Mouse (Mus musculus): Measurements from ENCODE around the gene Nfyb.

Nfyb gene

GRCm38 (mm10) chr10:82779831-82780230, 15.9 kb upstream of the Nfyb start:
- DNase-seq (ENCODE audit: low read depth, low spot score) = no peak

- no peak for DNase-seq (ENCODE audit: low read depth, low spot score)
Observed at GRCm38 (mm10) chr10:82778791-82779549, 15.0 kb upstream of the Nfyb start.

GRCm38 (mm10) chr10:82777886-82778285, 13.9 kb upstream of the Nfyb start:
- DNase-seq (ENCODE audit: low read depth, low spot score) = no peak

DNA sequence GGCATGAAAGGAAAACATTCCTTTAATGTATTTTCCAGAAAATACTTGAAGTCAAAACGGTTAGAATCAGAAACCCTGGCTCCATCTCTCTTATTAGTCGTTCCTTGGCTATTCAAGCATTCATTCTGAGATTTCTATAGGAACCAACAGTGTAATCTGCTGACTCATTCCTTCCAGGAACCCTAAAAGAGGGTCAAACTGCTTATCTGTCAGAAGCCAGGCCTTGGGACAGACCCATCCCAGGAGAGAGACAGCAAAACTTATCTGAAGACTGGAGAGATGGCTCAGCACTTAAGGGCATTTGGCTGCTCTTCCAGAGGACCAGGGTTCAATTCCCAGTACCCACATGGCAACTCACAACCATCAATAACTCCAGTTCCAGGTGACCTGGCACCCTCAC, 13.1 kb upstream of the Nfyb start:
- DNase-seq (ENCODE audit: low read depth, low spot score) = no peak

DNA sequence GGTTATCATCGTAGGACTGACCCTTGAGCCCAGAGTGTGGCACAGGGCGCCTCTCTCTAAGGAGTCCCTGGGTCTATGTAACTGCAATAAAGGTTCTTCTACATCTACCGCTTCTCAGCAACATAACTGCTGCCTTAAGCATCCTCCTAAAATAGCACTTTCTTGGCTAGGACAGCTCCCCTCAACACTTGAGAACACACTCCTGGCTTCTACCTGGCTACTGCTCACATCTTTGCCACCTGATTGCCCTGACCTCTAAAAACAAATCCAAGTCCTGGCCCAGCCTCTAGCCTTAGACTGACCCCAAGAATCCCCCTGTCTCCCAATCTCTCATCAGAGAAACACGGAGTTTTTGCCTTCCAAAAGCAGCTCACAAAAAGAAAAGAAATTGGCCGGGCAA, 10.9 kb upstream of the Nfyb start:
- DNase-seq (ENCODE audit: low read depth, low spot score) = no peak

DNA sequence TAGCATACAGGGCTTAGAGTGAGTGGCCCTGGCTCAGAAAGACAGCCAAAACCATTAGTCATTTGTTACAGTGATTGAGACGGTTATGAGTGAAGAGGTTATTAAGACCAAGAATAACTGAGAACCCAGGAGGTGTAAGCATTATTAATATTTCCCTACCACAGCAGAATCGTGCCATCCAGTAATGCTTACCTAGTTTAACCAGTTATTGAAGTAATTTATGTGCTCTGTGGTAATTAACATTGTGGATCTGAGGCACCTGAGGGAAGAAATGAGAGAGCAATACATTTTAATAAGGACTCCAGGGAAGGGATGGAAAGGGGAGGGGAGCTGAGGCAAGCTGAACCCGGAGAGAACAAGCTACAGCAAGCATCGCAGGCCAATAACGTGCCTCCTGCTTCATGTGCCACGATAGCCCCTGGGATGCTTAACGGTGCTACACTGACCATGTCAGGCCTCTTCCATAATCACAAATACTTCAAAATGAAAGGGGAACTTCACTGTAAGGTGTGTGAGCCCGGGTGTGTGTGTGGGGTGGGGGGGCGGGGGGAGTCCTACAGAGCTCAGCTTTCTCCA, 7.7 kb upstream of the Nfyb start:
- no peak for DNase-seq (ENCODE audit: low read depth, low spot score)

DNA sequence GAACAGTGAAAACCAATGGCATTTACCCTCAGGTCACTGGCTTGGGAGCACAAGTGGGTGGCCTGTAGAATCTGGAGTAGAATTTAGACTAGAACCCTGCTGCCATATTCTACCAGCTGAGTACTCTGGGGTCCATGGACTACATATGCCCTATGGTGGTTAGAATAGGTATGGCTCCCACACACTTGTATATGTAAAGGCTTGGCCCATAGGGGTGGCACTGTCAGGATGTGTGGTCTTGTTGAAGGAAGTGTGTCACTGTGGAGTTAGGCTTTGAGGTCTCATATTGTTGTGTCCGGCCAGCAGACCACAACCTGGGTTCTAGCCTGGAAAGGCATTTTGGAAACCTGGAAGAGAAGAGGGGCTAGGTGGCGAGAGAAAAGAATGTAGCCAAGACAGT, 6.8 kb upstream of the Nfyb start:
- no peak for DNase-seq (ENCODE audit: low read depth, low spot score)

GRCm38 (mm10) chr10:82768901-82769300, 5.0 kb upstream of the Nfyb start:
- DNase-seq (ENCODE audit: low read depth, low spot score) = no peak

GRCm38 (mm10) chr10:82762756-82763681, 925 bp downstream of the Nfyb start:
- peak; percentile 47 for DNase-seq (ENCODE audit: low read depth, low spot score)

DNA sequence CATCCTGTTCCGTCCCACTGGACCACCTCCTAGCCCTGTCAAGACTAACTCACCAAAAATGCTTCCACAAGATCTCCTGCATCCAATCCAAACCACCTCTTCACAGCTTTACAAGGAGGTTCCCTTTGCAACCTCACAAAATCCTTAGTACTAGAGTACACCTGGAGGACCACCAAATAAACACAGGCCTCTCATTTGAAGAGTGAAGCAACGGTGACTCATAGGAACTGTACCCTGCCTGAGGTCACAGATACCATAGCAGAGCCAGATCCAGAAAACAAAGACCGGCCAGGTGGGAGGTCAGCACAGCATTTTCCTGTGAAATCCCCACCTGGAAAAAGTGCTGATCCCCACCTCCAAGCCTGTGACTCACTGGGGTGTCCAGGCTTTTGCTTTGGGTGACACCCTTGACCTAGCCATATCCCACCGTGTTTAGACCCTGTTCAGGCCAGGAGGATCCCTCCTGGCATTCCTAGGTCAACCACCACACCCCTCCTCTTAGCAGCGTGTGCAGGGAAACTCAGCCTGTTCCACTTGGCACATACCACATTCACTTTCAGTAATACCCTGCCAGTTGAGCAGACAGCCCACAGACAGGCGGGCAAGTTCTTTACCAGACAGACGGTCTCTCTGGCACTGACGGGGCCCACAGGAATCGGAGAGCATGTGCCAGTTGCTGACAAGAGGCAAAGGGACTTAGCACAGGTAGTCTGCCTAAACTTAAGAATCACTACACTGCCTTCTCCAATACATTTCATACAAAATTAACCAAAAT, 2.7 kb downstream of the Nfyb start:
- DNase-seq (ENCODE audit: low read depth, low spot score) = no peak

- DNase-seq (ENCODE audit: low read depth, low spot score) = no peak
Observed at GRCm38 (mm10) chr10:82759706-82760105, 4.2 kb downstream of the Nfyb start.

DNA sequence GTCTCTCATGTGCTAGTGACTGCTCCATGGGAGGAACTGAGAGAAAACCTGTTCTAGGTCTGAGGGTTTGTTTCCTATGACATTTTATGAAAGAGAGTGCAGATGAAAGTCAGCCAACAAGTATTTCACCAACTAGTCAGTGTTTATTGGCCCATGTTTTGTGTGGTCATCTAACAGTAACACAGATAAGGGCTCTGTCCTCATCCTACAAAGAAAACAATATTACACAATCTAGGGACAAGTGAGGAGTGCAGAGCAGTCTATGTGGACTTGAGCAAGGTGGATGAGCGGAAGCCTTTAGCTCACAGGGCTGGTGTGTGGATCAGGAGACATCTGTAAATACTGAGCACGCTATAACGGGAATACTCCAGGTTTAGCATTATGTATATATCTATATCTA, 5.1 kb downstream of the Nfyb start:
- no peak for DNase-seq (ENCODE audit: low read depth, low spot score)

GRCm38 (mm10) chr10:82758368-82758767, 5.6 kb downstream of the Nfyb start:
- no peak for DNase-seq (ENCODE audit: low read depth, low spot score)

DNA sequence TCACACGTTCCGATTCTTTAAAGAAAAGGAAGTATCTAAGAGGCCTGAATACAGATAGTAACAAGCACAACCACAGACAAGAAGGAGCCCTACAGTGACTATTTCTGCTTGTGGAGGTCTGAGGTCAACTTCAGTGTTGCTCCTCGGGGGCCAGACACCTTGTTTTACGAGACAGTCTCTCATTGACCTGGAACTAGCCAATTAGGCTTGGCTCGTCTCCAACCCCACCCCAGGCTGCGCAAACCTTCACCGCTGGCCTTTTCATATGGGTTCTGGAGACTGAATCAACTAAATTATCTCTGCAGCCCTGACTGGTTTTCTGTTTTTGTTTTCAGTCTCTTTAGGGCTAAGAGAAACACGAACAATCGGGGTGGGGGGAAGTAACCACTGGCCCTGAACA, 6.6 kb downstream of the Nfyb start:
- no peak for DNase-seq (ENCODE audit: low read depth, low spot score)

- no peak for DNase-seq (ENCODE audit: low read depth, low spot score)
Observed at GRCm38 (mm10) chr10:82756466-82756865, 7.5 kb downstream of the Nfyb start.

GRCm38 (mm10) chr10:82755213-82755890, 8.6 kb downstream of the Nfyb start:
- DNase-seq (ENCODE audit: low read depth, low spot score) = no peak

DNA sequence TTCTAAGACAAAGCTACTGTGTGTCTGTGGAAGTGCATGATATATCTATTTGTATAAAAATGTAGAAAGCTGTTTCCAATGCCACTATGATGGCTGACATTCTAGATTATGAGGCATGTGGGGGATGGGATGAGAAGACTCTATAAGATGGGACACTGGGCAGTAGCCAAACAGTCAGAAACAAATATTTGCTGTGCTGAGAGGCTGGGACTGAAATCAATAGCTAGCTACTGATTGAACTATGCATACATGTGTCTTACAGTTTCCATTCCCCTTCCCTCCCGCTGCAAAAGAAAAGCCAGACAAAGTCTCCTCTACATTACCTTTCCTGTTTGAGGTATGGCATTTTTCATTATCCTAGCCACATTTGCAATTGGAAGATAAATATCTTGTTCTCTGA, 9.3 kb downstream of the Nfyb start:
- DNase-seq (ENCODE audit: low read depth, low spot score) = no peak

GRCm38 (mm10) chr10:82752921-82753320, 11.0 kb downstream of the Nfyb start:
- no peak for DNase-seq (ENCODE audit: low read depth, low spot score)

DNA sequence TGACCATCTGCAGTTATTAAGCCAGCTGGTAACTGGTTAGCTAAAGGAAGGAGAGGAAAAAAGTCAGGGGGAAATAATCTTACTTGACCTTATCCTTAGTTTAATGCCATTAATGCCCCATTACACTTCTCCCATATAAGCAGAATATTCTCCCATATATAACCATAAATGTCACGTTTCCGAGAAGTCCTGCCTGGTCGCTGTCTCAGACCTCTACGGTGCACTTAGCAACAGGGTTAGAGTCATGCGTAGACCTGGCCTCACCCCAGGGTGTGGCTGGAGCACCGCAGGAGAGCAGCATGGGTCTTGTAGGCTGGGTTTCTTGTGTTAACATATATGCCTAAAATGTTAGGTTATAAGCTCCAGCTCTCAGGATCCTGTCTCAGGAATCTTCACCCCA, 13.2 kb downstream of the Nfyb start:
- no peak for DNase-seq (ENCODE audit: low read depth, low spot score)

GRCm38 (mm10) chr10:82746988-82747850, 16.7 kb downstream of the Nfyb start:
- no peak for DNase-seq (ENCODE audit: low read depth, low spot score)
